Mouse (Mus musculus) spleen, adult 12 weeks (tissue): Measurements from ENCODE around the gene Nabp2.
A peak's percentile ranks its signal among the peaks of the same experiment; 100 is the strongest.

Source experiments
- DNase-seq: peaks from one replicate; pipeline ENCODE4 v3.0.0; 2022; ENCODE audit warnings: low spot score

Nabp2 gene

GRCm38 (mm10) chr10:128385902-128386301, 25.4 kb downstream of the Nabp2 start:
- DNase-seq = no peak

GRCm38 (mm10) chr10:128382482-128382881, 28.8 kb downstream of the Nabp2 start:
- DNase-seq = no peak

GRCm38 (mm10) chr10:128380565-128380964, 30.7 kb downstream of the Nabp2 start:
- no peak for DNase-seq

GRCm38 (mm10) chr10:128379260-128379659, 32.0 kb downstream of the Nabp2 start:
- no peak for DNase-seq

- no peak for DNase-seq
Observed at GRCm38 (mm10) chr10:128378462-128378861, 32.8 kb downstream of the Nabp2 start.

GRCm38 (mm10) chr10:128377940-128378448, 33.3 kb downstream of the Nabp2 start:
- no peak for DNase-seq

GRCm38 (mm10) chr10:128377222-128377939, 33.9 kb downstream of the Nabp2 start:
- no peak for DNase-seq

GRCm38 (mm10) chr10:128376455-128377211, 34.7 kb downstream of the Nabp2 start, which contains the start of gene Ankrd52:
Ankrd52 (plus strand) TSS chr10:128377115.
- DNase-seq = peak; percentile 86

GRCm38 (mm10) chr10:128376099-128376454, 35.2 kb downstream of the Nabp2 start:
- DNase-seq = no peak

- no peak for DNase-seq
Observed at GRCm38 (mm10) chr10:128374393-128374792, 36.9 kb downstream of the Nabp2 start.

GRCm38 (mm10) chr10:128372989-128373748, 38.1 kb downstream of the Nabp2 start:
- DNase-seq = no peak

GRCm38 (mm10) chr10:128372142-128372541, 39.1 kb downstream of the Nabp2 start:
- no peak for DNase-seq

- no peak for DNase-seq
Observed at GRCm38 (mm10) chr10:128370601-128371000, 40.7 kb downstream of the Nabp2 start.

- DNase-seq = no peak
Observed at GRCm38 (mm10) chr10:128370021-128370420, 41.3 kb downstream of the Nabp2 start.

GRCm38 (mm10) chr10:128369599-128369998, 41.7 kb downstream of the Nabp2 start:
- no peak for DNase-seq

GRCm38 (mm10) chr10:128369218-128369543, 42.1 kb downstream of the Nabp2 start:
- no peak for DNase-seq

GRCm38 (mm10) chr10:128368402-128369217, 42.7 kb downstream of the Nabp2 start, which contains the start of gene Coq10a:
Coq10a (minus strand) TSS chr10:128368997.
- peak; percentile 78 for DNase-seq

- DNase-seq = no peak
Observed at GRCm38 (mm10) chr10:128367899-128368401, 43.3 kb downstream of the Nabp2 start.

- DNase-seq = no peak
Observed at GRCm38 (mm10) chr10:128362568-128362967, 48.7 kb downstream of the Nabp2 start.

- DNase-seq = no peak
Observed at GRCm38 (mm10) chr10:128361836-128362235, 49.5 kb downstream of the Nabp2 start.

GRCm38 (mm10) chr10:128359226-128359625, 52.1 kb downstream of the Nabp2 start:
- DNase-seq = no peak
